Mouse (Mus musculus): ENCODE results near the gene Haghl.

- TF ChIP-seq POLR2A (IDR thresholded peaks at IDR 0.05; ENCODE audit: borderline replicate concordance, extremely low read depth, low read depth, low read length): no peak
- TF ChIP-seq CTCF (IDR thresholded peaks at IDR 0.05; ENCODE audit: insufficient read depth, low read length): no peak
These were observed 24.3 kb upstream of the Haghl start for GRCm38 (mm10) chr17:25809606-25810340.

All from lung, adult 2 months (tissue).